Mouse (Mus musculus): ENCODE measurements around the gene Hnf1b. TPM values are rescaled to one million over a fixed set of nuclear protein-coding genes. Genes with fewer than 3 reads are reported as not detected.

Gene Hnf1b
- total and polyA plus RNA-seq, 3 experiments: 0.33 TPM; not detected in 2

GRCm38 (mm10) chr11:83817048-83817447, 32.8 kb upstream of the Hnf1b start:
- no peaks in the 10 kb centered on the region for H3K4me1 ChIP-seq (ENCODE audit: control insufficient read depth, insufficient read depth, low read length)
- no peak overlapping the region for H3K4me3 ChIP-seq
- TF ChIP-seq EP300 (IDR thresholded peaks at IDR 0.05; ENCODE audit: insufficient read depth, low read depth, low read length) (no peak), CTCF (IDR thresholded peaks at IDR 0.05) (no peak), POLR2A (IDR thresholded peaks at IDR 0.05; ENCODE audit: insufficient read depth, low read depth, low read length) (no peak)
- peaks cover 6% of the 10 kb centered on the region; the same call in 1 of the 2 replicates for H3K27me3 ChIP-seq (ENCODE audit: control insufficient read depth, insufficient read depth, low read length)
- no peak overlapping the region for H3K9ac ChIP-seq (ENCODE audit: low read depth, low read length)
- H3K27ac ChIP-seq: no peak overlapping the region
- no peaks in the 10 kb centered on the region for H3K36me3 ChIP-seq (ENCODE audit: control insufficient read depth, insufficient read depth, low read length)
- 76% methylated on average over 6 of the region's 6 CpGs for WGBS
- DNase-seq: no peak
- no peaks in the 10 kb centered on the region for H3K79me2 ChIP-seq (replicated peaks; ENCODE audit: control insufficient read depth, insufficient read depth, low read length)
- intact Hi-C loops (cut with DNase I): loop anchor here (5.0 kb wide), 1 partner anchor 120 kb away; no protein-coding TSS in a partner anchor

GRCm38 (mm10) chr11:83817994-83818393, 31.9 kb upstream of the Hnf1b start:
- 60% methylated on average over 4 of the region's 4 CpGs for WGBS
- peaks cover 6% of the 10 kb centered on the region; the same call in 1 of the 2 replicates for H3K27me3 ChIP-seq (ENCODE audit: control insufficient read depth, insufficient read depth, low read length)
- no peak for TF ChIP-seq CTCF (IDR thresholded peaks at IDR 0.05)
- DNase-seq: no peak
- H3K4me3 ChIP-seq: no peak overlapping the region
- H3K79me2 ChIP-seq (replicated peaks; ENCODE audit: control insufficient read depth, insufficient read depth, low read length): no peaks in the 10 kb centered on the region
- no peaks in the 10 kb centered on the region for H3K4me1 ChIP-seq (ENCODE audit: control insufficient read depth, insufficient read depth, low read length)
- H3K27ac ChIP-seq: no peak overlapping the region
- intact Hi-C loops (cut with DNase I): loop anchor here (5.0 kb wide), 1 partner anchor 119 kb away; no protein-coding TSS in a partner anchor
- no peaks in the 10 kb centered on the region for H3K36me3 ChIP-seq (ENCODE audit: control insufficient read depth, insufficient read depth, low read length)
- no peak overlapping the region for H3K9ac ChIP-seq (ENCODE audit: low read depth, low read length)

GRCm38 (mm10) chr11:83818591-83819127, 31.2 kb upstream of the Hnf1b start:
- H3K9ac ChIP-seq (ENCODE audit: low read depth, low read length): no peak overlapping the region
- no peaks in the 10 kb centered on the region for H3K36me3 ChIP-seq (ENCODE audit: control insufficient read depth, insufficient read depth, low read length)
- H3K79me2 ChIP-seq (replicated peaks; ENCODE audit: control insufficient read depth, insufficient read depth, low read length): no peaks in the 10 kb centered on the region
- no peaks in the 10 kb centered on the region for H3K4me1 ChIP-seq (ENCODE audit: control insufficient read depth, insufficient read depth, low read length)
- no peak overlapping the region for H3K27ac ChIP-seq
- intact Hi-C loops (cut with DNase I): loop anchor here (5.0 kb wide), 1 partner anchor 119 kb away; no protein-coding TSS in a partner anchor
- H3K27me3 ChIP-seq (ENCODE audit: control insufficient read depth, insufficient read depth, low read length): peaks cover 6% of the 10 kb centered on the region; the same call in 1 of the 2 replicates
- no peak for TF ChIP-seq POLR2A (IDR thresholded peaks at IDR 0.05; ENCODE audit: insufficient read depth, low read depth, low read length)
- no peak for DNase-seq
- 46% methylated on average over 9 of the region's 9 CpGs for WGBS
- H3K4me3 ChIP-seq: no peak overlapping the region

DNA sequence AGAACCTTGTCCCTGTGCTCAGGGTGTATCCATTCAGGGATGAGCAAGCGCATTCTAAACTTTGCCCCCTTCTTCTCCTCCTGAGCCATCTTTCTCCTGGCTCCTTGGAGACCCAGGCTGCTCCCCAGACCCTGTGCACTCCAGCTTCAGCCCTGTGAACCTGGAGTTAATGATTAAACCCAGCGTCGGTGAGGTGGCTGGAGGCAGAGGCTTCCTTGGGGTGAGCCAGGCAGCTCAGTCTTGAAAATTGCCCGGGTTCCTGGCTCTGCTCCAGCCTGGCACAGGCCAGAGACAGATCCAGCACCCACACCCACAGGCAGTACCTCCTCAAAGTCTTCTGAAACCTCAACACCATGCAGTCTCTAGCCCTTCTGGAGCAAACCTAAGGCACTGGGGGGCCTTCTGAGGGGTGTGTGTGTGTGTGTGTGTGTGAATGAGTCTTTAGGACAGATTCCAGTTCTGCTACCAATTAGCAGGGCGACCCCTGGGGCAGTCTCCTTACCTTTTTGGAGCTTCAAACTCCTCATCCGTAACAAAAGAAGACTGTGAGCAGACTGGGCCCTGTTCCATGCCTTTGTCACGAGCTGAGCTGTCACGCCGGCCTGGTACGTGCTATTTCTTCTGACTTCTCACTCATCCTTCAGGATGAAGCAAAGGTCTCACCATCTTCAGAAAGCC, 29.9 kb upstream of the Hnf1b start:
- Histone ChIP-seq H3K4me1 (ENCODE audit: control insufficient read depth, insufficient read depth, low read length) (no peaks in the 10 kb centered on the region), H3K79me2 (replicated peaks; ENCODE audit: control insufficient read depth, insufficient read depth, low read length) (no peaks in the 10 kb centered on the region), H3K36me3 (ENCODE audit: control insufficient read depth, insufficient read depth, low read length) (no peaks in the 10 kb centered on the region), H3K4me3 (no peak overlapping the region), H3K27me3 (ENCODE audit: control insufficient read depth, insufficient read depth, low read length) (peaks cover 6% of the 10 kb centered on the region; the same call in 1 of the 2 replicates), H3K9ac (ENCODE audit: low read depth, low read length) (no peak overlapping the region), H3K27ac (no peak overlapping the region)
- WGBS: 75% methylated on average over 10 of the region's 10 CpGs
- TF ChIP-seq EP300 (IDR thresholded peaks at IDR 0.05; ENCODE audit: insufficient read depth, low read depth, low read length) (no peak), POLR2A (IDR thresholded peaks at IDR 0.05; ENCODE audit: insufficient read depth, low read depth, low read length) (no peak), CTCF (IDR thresholded peaks at IDR 0.05) (no peak)
- intact Hi-C loops (cut with DNase I): loop anchor here (5.0 kb wide), 1 partner anchor 117 kb away; no protein-coding TSS in a partner anchor
- DNase-seq: no peak

GRCm38 (mm10) chr11:83826142-83826541, 23.7 kb upstream of the Hnf1b start:
- Histone ChIP-seq H3K27me3 (ENCODE audit: control insufficient read depth, insufficient read depth, low read length) (no peaks in the 10 kb centered on the region), H3K4me1 (ENCODE audit: control insufficient read depth, insufficient read depth, low read length) (no peaks in the 10 kb centered on the region), H3K4me3 (no peak overlapping the region), H3K9ac (ENCODE audit: low read depth, low read length) (no peak overlapping the region), H3K79me2 (replicated peaks; ENCODE audit: control insufficient read depth, insufficient read depth, low read length) (no peaks in the 10 kb centered on the region), H3K27ac (no peak overlapping the region), H3K36me3 (ENCODE audit: control insufficient read depth, insufficient read depth, low read length) (no peaks in the 10 kb centered on the region)
- no peak for DNase-seq
- no peak for TF ChIP-seq POLR2A (IDR thresholded peaks at IDR 0.05; ENCODE audit: insufficient read depth, low read depth, low read length)
- TF ChIP-seq CTCF (IDR thresholded peaks at IDR 0.05): no peak
- no peak for TF ChIP-seq EP300 (IDR thresholded peaks at IDR 0.05; ENCODE audit: insufficient read depth, low read depth, low read length)
- intact Hi-C loops (cut with DNase I): no loop called here
- 85% methylated on average over 3 of the region's 3 CpGs for WGBS

GRCm38 (mm10) chr11:83828553-83829142, 21.2 kb upstream of the Hnf1b start:
- Histone ChIP-seq H3K9ac (ENCODE audit: low read depth, low read length) (no peak overlapping the region), H3K4me1 (ENCODE audit: control insufficient read depth, insufficient read depth, low read length) (no peaks in the 10 kb centered on the region), H3K27ac (no peak overlapping the region), H3K79me2 (replicated peaks; ENCODE audit: control insufficient read depth, insufficient read depth, low read length) (no peaks in the 10 kb centered on the region), H3K36me3 (ENCODE audit: control insufficient read depth, insufficient read depth, low read length) (no peaks in the 10 kb centered on the region), H3K27me3 (ENCODE audit: control insufficient read depth, insufficient read depth, low read length) (no peaks in the 10 kb centered on the region), H3K4me3 (no peak overlapping the region)
- WGBS: 73% methylated on average over 8 of the region's 8 CpGs
- TF ChIP-seq EP300 (IDR thresholded peaks at IDR 0.05; ENCODE audit: insufficient read depth, low read depth, low read length) (no peak), POLR2A (IDR thresholded peaks at IDR 0.05; ENCODE audit: insufficient read depth, low read depth, low read length) (no peak), CTCF (IDR thresholded peaks at IDR 0.05) (no peak)
- DNase-seq: no peak
- intact Hi-C loops (cut with DNase I): no loop called here

All from heart, adult 2 months (tissue).